Mouse (Mus musculus) forebrain, embryonic 14.5 days (tissue): Measurements from ENCODE around the gene Gm47985. TPM values are rescaled to one million over a fixed set of nuclear protein-coding genes. Genes with fewer than 3 reads are reported as not detected.
A peak's percentile ranks its signal among the peaks of the same experiment; 100 is the strongest.
"Not testable (repeated sequence)": the region's sequence is repeated elsewhere in the genome, so short reads cannot be mapped to it uniquely, and the experiment has no call there.

Experiments used
- ATAC-seq: fragments of 200-750 bp; cut with Nextera tagmentation; 2 replicates; pipeline ENCODE4 v1.8.0; 2017; ENCODE audit warnings: mild to moderate bottlenecking, moderate library complexity
- DNase-seq: peaks from one replicate; pipeline ENCODE4 v3.0.0-alpha.2; 2015; ENCODE audit warnings: low spot score
- H3K27ac ChIP-seq: fragments of 300-500 bp; sonication (generic); 2 replicates; pipeline ENCODE4 v1.5.1; 2014; ENCODE audit warnings: low read depth, mild to moderate bottlenecking, control low read depth, low read length, moderate library complexity
- H3K27me3 ChIP-seq: fragments of 300-500 bp; sonication (generic); replicated peaks from 2 replicates; pipeline ENCODE4 v1.6.1; 2014; ENCODE audit warnings: low read length, control low read depth, mixed read lengths; ENCODE audit not compliant: control insufficient read depth, insufficient read depth
- H3K36me3 ChIP-seq: fragments of 300-500 bp; sonication (generic); 2 replicates; pipeline ENCODE4 v1.6.1; 2014; ENCODE audit warnings: low read length, control low read depth; ENCODE audit not compliant: control insufficient read depth, insufficient read depth
- H3K4me1 ChIP-seq: fragments of 300-500 bp; sonication (generic); 2 replicates; pipeline ENCODE4 v1.6.1; 2014; ENCODE audit warnings: antibody characterized with exemption, low read length, control low read depth; ENCODE audit not compliant: control insufficient read depth, insufficient read depth
- H3K4me2 ChIP-seq: fragments of 300-500 bp; sonication (generic); 2 replicates; pipeline ENCODE4 v1.6.1; 2014; ENCODE audit warnings: mild to moderate bottlenecking, control low read depth, low read length
- H3K4me3 ChIP-seq: fragments of 300-500 bp; sonication (generic); 2 replicates; pipeline ENCODE4 v1.5.1; 2014; ENCODE audit warnings: low read depth, low read length, control low read depth
- H3K9ac ChIP-seq: fragments of 300-500 bp; sonication (generic); 2 replicates; pipeline ENCODE4 v1.6.1; 2014; ENCODE audit warnings: mild to moderate bottlenecking, low read length, control low read depth, moderate library complexity
- H3K9me3 ChIP-seq: fragments of 300-500 bp; sonication (generic); replicated peaks from 2 replicates; pipeline ENCODE4 v1.6.1; 2016; ENCODE audit warnings: low read length, control low read depth, mixed read lengths; ENCODE audit not compliant: control insufficient read depth
- WGBS: fragments of 180-500 bp; shearing (Covaris S2); extraction: QIAGEN DNeasy Blood & Tissue Kit; methylation state at CpG from one replicate; pipeline ENCODE4 v1.1.7; 2014; 5-methylcytosine and 5-hydroxymethylcytosine counted together
- polyA plus RNA-seq: library from polyadenylated mRNA; unstranded; fragments of >200 nt; fragmentation: Nextera tagmentation; extraction: Ambion mirVana; gene quantifications from 2 replicates; pipeline ENCODE4 v1.2.1, GENCODE M21; 2014

The Gm47985 gene
- polyA plus RNA-seq, 1 experiment from 2014 or later = not detected

- peaks cover 16% of the 10 kb centered on the region; the same call in 1 of the 2 replicates for H3K4me1 ChIP-seq
- no peaks in the 10 kb centered on the region for H3K36me3 ChIP-seq
- no peaks in the 10 kb centered on the region for H3K9me3 ChIP-seq
- H3K4me3 ChIP-seq = no peak overlapping the region
- H3K27ac ChIP-seq = no peak overlapping the region
- no peaks in the 10 kb centered on the region for H3K27me3 ChIP-seq
- DNase-seq (no peak), ATAC-seq (no peak)
- WGBS = 74% methylated on average over 2 of the region's 2 CpGs
- no peak overlapping the region for H3K4me2 ChIP-seq
- H3K9ac ChIP-seq = no peak overlapping the region
These were observed 10.5 kb upstream of the Gm47985 start for GRCm38 (mm10) chr1:151171572-151172461.

- no peaks in the 10 kb centered on the region for H3K9me3 ChIP-seq
- H3K36me3 ChIP-seq = no peaks in the 10 kb centered on the region
- peak overlapping the region; percentile 8 for H3K4me3 ChIP-seq
- H3K4me1 ChIP-seq = peaks cover 4% of the 10 kb centered on the region
- peak overlapping the region; percentile 33 for H3K4me2 ChIP-seq
- DNase-seq = peak; percentile 24
- no peak overlapping the region for H3K9ac ChIP-seq
- peak; percentile 79 for ATAC-seq
- no peaks in the 10 kb centered on the region for H3K27me3 ChIP-seq
- WGBS = 11% methylated on average over 10 of the region's 10 CpGs
- no peak overlapping the region for H3K27ac ChIP-seq
These were observed 5.1 kb upstream of the Gm47985 start for GRCm38 (mm10) chr1:151177030-151177936.

- Histone ChIP-seq H3K27me3 (no peaks in the 10 kb centered on the region), H3K9me3 (no peaks in the 10 kb centered on the region), H3K27ac (no peak overlapping the region), H3K4me1 (peaks cover 4% of the 10 kb centered on the region), H3K36me3 (no peaks in the 10 kb centered on the region), H3K9ac (no peak overlapping the region), H3K4me2 (peak overlapping the region; percentile 33), H3K4me3 (peak overlapping the region; percentile 8; the same call in 1 of the 2 replicates)
- DNase-seq (no peak), ATAC-seq (peak; percentile 48; the same call in 1 of the 2 replicates)
- 13% methylated on average over 4 of the region's 4 CpGs for whole genome bisulfite sequencing
These were observed 4.4 kb upstream of the Gm47985 start for GRCm38 (mm10) chr1:151177937-151178271.

GRCm38 (mm10) chr1:151178505-151179083 is 3.7 kb upstream of the Gm47985 start:
- H3K4me1 ChIP-seq = peaks cover 4% of the 10 kb centered on the region
- no peak overlapping the region for H3K27ac ChIP-seq
- H3K9me3 ChIP-seq = no peaks in the 10 kb centered on the region
- H3K4me2 ChIP-seq = no peak overlapping the region
- DNase-seq (peak; percentile 33), ATAC-seq (peak; percentile 18; the same call in 1 of the 2 replicates)
- H3K36me3 ChIP-seq = no peaks in the 10 kb centered on the region
- WGBS = 9% methylated on average over 2 of the region's 2 CpGs
- no peak overlapping the region for H3K4me3 ChIP-seq
- no peak overlapping the region for H3K9ac ChIP-seq
- no peaks in the 10 kb centered on the region for H3K27me3 ChIP-seq

DNA sequence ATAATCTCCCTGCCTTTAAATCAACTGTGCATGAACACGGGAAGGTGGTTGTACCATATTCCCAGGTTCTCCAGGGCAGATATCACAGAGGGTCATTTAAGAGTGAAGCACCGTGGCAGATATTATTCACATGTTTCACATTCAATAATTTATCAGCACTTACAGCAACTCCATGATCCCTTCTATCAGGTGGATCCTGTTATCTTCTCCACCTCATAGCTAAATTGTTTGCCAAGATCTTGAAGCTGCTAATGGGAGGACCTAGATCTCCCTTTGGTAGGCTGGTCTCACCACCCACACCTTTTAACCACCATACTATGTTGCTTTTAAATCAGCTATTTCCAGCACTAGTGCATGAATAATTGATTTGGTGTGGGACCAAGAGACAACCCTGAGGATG is 2.2 kb upstream of the Gm47985 start:
- Histone ChIP-seq H3K27ac (no peak overlapping the region), H3K9me3 (no peaks in the 10 kb centered on the region), H3K4me1 (peaks cover 4% of the 10 kb centered on the region), H3K4me2 (no peak overlapping the region), H3K9ac (no peak overlapping the region), H3K27me3 (no peaks in the 10 kb centered on the region), H3K4me3 (no peak overlapping the region), H3K36me3 (no peaks in the 10 kb centered on the region)
- ATAC-seq = no peak
- no peak for DNase-seq
- WGBS = 88% methylated on average over 2 of the region's 2 CpGs

- not testable (repeated sequence) for H3K4me2 ChIP-seq, H3K9me3 ChIP-seq, H3K4me1 ChIP-seq, DNase-seq, H3K27ac ChIP-seq, H3K4me3 ChIP-seq, H3K27me3 ChIP-seq, ATAC-seq, H3K36me3 ChIP-seq, H3K9ac ChIP-seq
- WGBS = 76% methylated on average over 3 of the region's 3 CpGs
These were observed 3.8 kb downstream of the Gm47985 start for GRCm38 (mm10) chr1:151186186-151186585.

GRCm38 (mm10) chr1:151186879-151187424 is 4.6 kb downstream of the Gm47985 start:
- not testable (repeated sequence) for H3K9me3 ChIP-seq, DNase-seq, H3K4me1 ChIP-seq, ATAC-seq, H3K27me3 ChIP-seq, H3K36me3 ChIP-seq, H3K27ac ChIP-seq, H3K9ac ChIP-seq, H3K4me2 ChIP-seq, H3K4me3 ChIP-seq
- 89% methylated on average over 4 of the region's 4 CpGs for WGBS

GRCm38 (mm10) chr1:151188469-151188868 is 6.1 kb downstream of the Gm47985 start:
- Histone ChIP-seq H3K27ac (no peak overlapping the region), H3K4me1 (no peaks in the 10 kb centered on the region), H3K4me2 (no peak overlapping the region), H3K36me3 (no peaks in the 10 kb centered on the region), H3K4me3 (no peak overlapping the region), H3K9me3 (no peaks in the 10 kb centered on the region), H3K9ac (no peak overlapping the region), H3K27me3 (no peaks in the 10 kb centered on the region)
- no peak for ATAC-seq
- no peak for DNase-seq
- 93% methylated on average over 4 of the region's 4 CpGs for WGBS
